Mouse (Mus musculus) left cerebral cortex, adult 8-10 months (tissue): Measurements from ENCODE around the gene Agpat2. TPM values are rescaled to one million over a fixed set of nuclear protein-coding genes. Genes with fewer than 3 reads are reported as not detected.
A peak's percentile ranks its signal among the peaks of the same experiment; 100 is the strongest.

Experiments used
- DNase-seq, 2 experiments: peaks; one replicate each; pipeline ENCODE4 v3.0.0; 2022; ENCODE audit warnings: low spot score in 2 of 2
- total RNA-seq, 4 experiments: library from RNA; stranded (reverse); gene quantifications; 2 replicates each; pipeline ENCODE4 v1.2.4; 2022

The Agpat2 gene
- 1 to 10 TPM; 1.5 to 3.9 (median 3.6) TPM for total RNA-seq

GRCm38 (mm10) chr2:26603720-26604671 lies at the start of gene Agpat2:
TSS of gene Agpat2 (minus strand) at chr2:26604417.
- no peak for DNase-seq

GRCm38 (mm10) chr2:26646643-26647293 lies 42.6 kb upstream of the Agpat2 start:
- DNase-seq: peak in 1 of 2 experiments; percentile 46

- no peak for DNase-seq
Observed at GRCm38 (mm10) chr2:26643942-26644341, 39.7 kb upstream of the Agpat2 start.

GRCm38 (mm10) chr2:26641006-26641647 lies 36.9 kb upstream of the Agpat2 start:
- no peak for DNase-seq

- DNase-seq: peak; percentile 86 to 98
Observed at GRCm38 (mm10) chr2:26639838-26640830, 35.9 kb upstream of the Agpat2 start.

GRCm38 (mm10) chr2:26639083-26639482 lies 34.9 kb upstream of the Agpat2 start:
- no peak for DNase-seq

- no peak for DNase-seq
Observed at GRCm38 (mm10) chr2:26638572-26638971, 34.4 kb upstream of the Agpat2 start.

- DNase-seq: no peak
Observed at GRCm38 (mm10) chr2:26638039-26638438, 33.8 kb upstream of the Agpat2 start.

GRCm38 (mm10) chr2:26637316-26637932 lies 33.2 kb upstream of the Agpat2 start:
- DNase-seq: no peak

GRCm38 (mm10) chr2:26636325-26636635 lies 32.1 kb upstream of the Agpat2 start:
- no peak for DNase-seq

GRCm38 (mm10) chr2:26635489-26636324 lies 31.5 kb upstream of the Agpat2 start:
- DNase-seq: no peak

- DNase-seq: no peak
Observed at GRCm38 (mm10) chr2:26634629-26635488, 30.6 kb upstream of the Agpat2 start.

- no peak for DNase-seq
Observed at GRCm38 (mm10) chr2:26633953-26634530, 29.8 kb upstream of the Agpat2 start.

- no peak for DNase-seq
Observed at GRCm38 (mm10) chr2:26632541-26633395, 28.6 kb upstream of the Agpat2 start.

GRCm38 (mm10) chr2:26628792-26629437 lies 24.7 kb upstream of the Agpat2 start:
- no peak for DNase-seq

GRCm38 (mm10) chr2:26627921-26628739 lies 23.9 kb upstream of the Agpat2 start, which contains the start of gene Fam69b:
TSS of gene Fam69b (plus strand) at chr2:26628457.
- DNase-seq: peak; percentile 60 to 89
